Mouse (Mus musculus) stomach, postnatal 0 days (tissue): Measurements from ENCODE around the gene Nuf2.

ENCODE experiments used
- CTCF ChIP-seq: IDR thresholded peaks from 2 replicates; pipeline ENCODE4 v1.5.1; 2016; ENCODE audit warnings: antibody characterized with exemption, low read depth, mild to moderate bottlenecking, moderate library complexity
- EP300 ChIP-seq: optimal IDR thresholded peaks from 2 replicates; pipeline ENCODE3; 2016; ENCODE audit warnings: antibody characterized with exemption

- TF ChIP-seq CTCF (peak; percentile 94), EP300 (no peak)
Measured at GRCm38 (mm10) chr1:169459071-169459782, 72.0 kb downstream of the Nuf2 start.
